Mouse (Mus musculus): ENCODE results near the gene Dner. TPM values are rescaled to one million over a fixed set of nuclear protein-coding genes. Genes with fewer than 3 reads are reported as not detected.

Gene Dner
- total and polyA plus RNA-seq, 3 experiments: 0.16 TPM; not detected in 2

DNA sequence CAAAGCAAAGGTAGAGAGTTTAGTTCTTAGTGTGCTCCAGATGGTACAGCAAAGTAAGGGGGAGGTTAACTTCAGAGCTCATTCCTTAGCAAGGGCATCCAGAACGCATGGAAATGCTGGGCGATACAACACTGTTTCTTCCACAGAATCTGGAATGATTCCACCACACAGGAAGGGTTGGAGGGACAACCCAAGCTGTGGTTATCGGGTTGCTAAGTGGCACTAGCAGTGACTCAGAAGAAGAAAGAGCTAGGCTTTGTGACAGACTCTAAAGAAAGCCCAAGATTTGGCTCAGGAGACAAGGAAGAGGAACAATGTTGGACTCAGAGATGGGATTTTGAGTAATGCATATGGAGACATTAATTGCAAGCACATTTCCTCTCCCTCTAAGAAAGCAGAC, 231.3 kb downstream of the Dner start:
- Histone ChIP-seq H3K36me3 (replicated peaks) (no peaks in the 10 kb centered on the region), H3K27me3 (ENCODE audit: insufficient read depth, low read length) (no peaks in the 10 kb centered on the region), H3K4me1 (ENCODE audit: insufficient read depth, low read depth, low read length) (no peaks in the 10 kb centered on the region), H3K9me3 (replicated peaks) (peaks cover 6% of the 10 kb centered on the region), H3K4me3 (ENCODE audit: low read depth, low read length) (no peak overlapping the region)
- no peak for ATAC-seq (ENCODE audit: extremely low read depth, insufficient number of reproducible peaks, low FRiP score, poor library complexity, severe bottlenecking)
- DNase-seq (ENCODE audit: low spot score): no peak
- no peak for TF ChIP-seq POLR2AphosphoS5 (IDR thresholded peaks at IDR 0.05; ENCODE audit: insufficient replicate concordance, low read depth, low read length)
- no peak for TF ChIP-seq GATA1 (IDR thresholded peaks at IDR 0.05; ENCODE audit: borderline replicate concordance, low read length)
- no peak for TF ChIP-seq GATA2 (IDR thresholded peaks at IDR 0.05; ENCODE audit: borderline replicate concordance, low read depth, low read length)
- no peak for TF ChIP-seq TAL1 (conservative IDR thresholded peaks at IDR 0.05; ENCODE audit: low read depth, low read length)
- no peak for TF ChIP-seq CTCF (IDR thresholded peaks at IDR 0.05; ENCODE audit: low read depth, low read length)

DNA sequence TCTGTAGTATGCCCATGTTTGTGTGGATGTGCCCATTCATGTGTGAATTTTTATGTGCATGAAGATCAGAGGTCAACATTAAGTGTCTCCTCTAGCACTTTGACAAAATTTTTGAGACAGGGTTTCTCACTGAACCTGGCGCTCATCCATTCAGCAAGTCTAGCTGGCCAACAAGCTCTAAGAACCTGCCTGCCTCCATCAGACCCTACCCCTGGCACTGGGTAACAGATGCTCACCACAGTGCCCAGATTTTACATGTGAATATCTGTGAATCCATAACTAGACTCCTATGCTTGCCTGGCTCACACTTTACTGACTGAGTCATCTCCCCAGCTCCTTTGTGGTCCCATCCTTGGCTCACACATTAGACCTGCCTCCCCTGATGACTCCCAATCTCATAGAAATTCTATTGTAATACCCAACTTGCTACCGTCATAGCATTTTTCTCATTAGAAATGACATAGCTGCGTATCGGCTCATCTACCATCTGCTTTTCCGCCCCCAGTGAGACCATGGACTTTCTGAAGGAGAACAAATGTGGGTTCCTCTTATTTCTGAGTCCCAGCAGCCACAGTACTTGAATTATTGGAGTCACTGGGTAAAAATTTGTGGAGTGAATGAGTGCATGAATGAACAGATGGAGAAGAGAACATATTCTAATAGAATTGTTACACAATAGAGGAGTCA, 231.9 kb downstream of the Dner start:
- peaks cover 6% of the 10 kb centered on the region for H3K9me3 ChIP-seq (replicated peaks)
- no peak overlapping the region for H3K4me3 ChIP-seq (ENCODE audit: low read depth, low read length)
- ATAC-seq (ENCODE audit: extremely low read depth, insufficient number of reproducible peaks, low FRiP score, poor library complexity, severe bottlenecking): no peak
- DNase-seq (ENCODE audit: low spot score): no peak
- TF ChIP-seq TAL1 (conservative IDR thresholded peaks at IDR 0.05; ENCODE audit: low read depth, low read length) (no peak), GATA1 (IDR thresholded peaks at IDR 0.05; ENCODE audit: borderline replicate concordance, low read length) (no peak), POLR2AphosphoS5 (IDR thresholded peaks at IDR 0.05; ENCODE audit: insufficient replicate concordance, low read depth, low read length) (no peak), GATA2 (IDR thresholded peaks at IDR 0.05; ENCODE audit: borderline replicate concordance, low read depth, low read length) (no peak), CTCF (IDR thresholded peaks at IDR 0.05; ENCODE audit: low read depth, low read length) (no peak)
- H3K36me3 ChIP-seq (replicated peaks): no peaks in the 10 kb centered on the region
- H3K4me1 ChIP-seq (ENCODE audit: insufficient read depth, low read depth, low read length): no peaks in the 10 kb centered on the region
- no peaks in the 10 kb centered on the region for H3K27me3 ChIP-seq (ENCODE audit: insufficient read depth, low read length)

DNA sequence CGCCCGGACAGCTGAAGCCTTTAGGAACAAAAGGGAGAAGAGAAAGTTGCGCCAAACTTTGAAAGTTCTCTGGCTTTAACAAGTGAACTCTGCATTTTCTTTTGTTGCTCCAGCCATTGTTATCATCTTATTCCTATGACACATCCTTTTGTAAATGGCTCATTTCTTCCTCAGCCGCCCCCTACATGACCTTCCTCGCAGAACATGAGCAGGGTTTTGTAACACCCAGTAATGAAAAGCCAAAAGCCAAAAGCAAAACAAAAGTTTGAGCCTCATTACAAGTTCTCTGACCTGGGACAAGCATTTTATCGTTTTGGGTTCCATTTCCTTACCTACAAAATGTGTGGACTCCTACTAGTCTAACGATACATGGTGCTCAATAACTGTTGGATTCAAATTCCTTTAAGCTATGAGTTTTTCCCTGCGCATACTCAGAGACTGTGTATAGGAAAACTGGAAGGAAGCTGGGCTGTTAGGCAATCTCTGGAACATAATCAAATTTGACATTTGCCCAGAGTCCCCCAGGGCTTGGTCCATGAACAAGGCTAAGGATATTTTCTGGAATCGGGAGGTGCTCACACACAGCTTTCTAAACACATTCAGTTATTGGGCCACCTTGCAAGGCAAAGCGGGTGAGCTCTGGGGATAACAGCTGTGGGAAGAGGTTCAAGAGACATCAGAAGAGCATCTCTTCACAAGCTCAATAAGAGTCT, 246.3 kb downstream of the Dner start:
- Histone ChIP-seq H3K9me3 (replicated peaks) (peaks cover 13% of the 10 kb centered on the region), H3K4me1 (ENCODE audit: insufficient read depth, low read depth, low read length) (no peaks in the 10 kb centered on the region), H3K36me3 (replicated peaks) (no peaks in the 10 kb centered on the region), H3K27me3 (ENCODE audit: insufficient read depth, low read length) (no peaks in the 10 kb centered on the region), H3K4me3 (ENCODE audit: low read depth, low read length) (no peak overlapping the region)
- TF ChIP-seq POLR2AphosphoS5 (IDR thresholded peaks at IDR 0.05; ENCODE audit: insufficient replicate concordance, low read depth, low read length): no peak
- DNase-seq (ENCODE audit: low spot score) (no peak), ATAC-seq (ENCODE audit: extremely low read depth, insufficient number of reproducible peaks, low FRiP score, poor library complexity, severe bottlenecking) (no peak)

DNA sequence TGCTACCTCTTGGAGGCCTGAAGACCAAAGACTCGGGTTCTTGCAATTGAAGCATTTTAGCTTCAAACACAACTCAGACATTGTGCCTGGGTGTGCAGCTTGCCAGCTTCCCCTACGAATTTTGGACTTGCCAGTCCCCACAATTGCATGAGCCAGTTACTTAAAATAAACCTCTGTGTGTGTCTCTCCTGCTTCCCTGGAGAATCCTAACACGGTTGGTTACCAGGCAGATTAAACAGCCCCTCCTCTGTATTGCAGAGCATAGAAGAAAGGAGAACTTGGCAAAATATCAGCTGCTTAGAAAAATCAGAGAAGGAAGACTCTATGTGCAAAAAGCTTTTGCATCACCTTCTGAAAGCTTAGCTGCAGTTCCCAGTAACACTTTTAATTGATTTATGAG, 252.4 kb downstream of the Dner start:
- no peaks in the 10 kb centered on the region for H3K27me3 ChIP-seq (ENCODE audit: insufficient read depth, low read length)
- ATAC-seq (ENCODE audit: extremely low read depth, insufficient number of reproducible peaks, low FRiP score, poor library complexity, severe bottlenecking) (no peak), DNase-seq (ENCODE audit: low spot score) (no peak)
- TF ChIP-seq CTCF (IDR thresholded peaks at IDR 0.05; ENCODE audit: low read depth, low read length) (no peak), POLR2AphosphoS5 (IDR thresholded peaks at IDR 0.05; ENCODE audit: insufficient replicate concordance, low read depth, low read length) (no peak), GATA1 (IDR thresholded peaks at IDR 0.05; ENCODE audit: borderline replicate concordance, low read length) (no peak), TAL1 (conservative IDR thresholded peaks at IDR 0.05; ENCODE audit: low read depth, low read length) (no peak), GATA2 (IDR thresholded peaks at IDR 0.05; ENCODE audit: borderline replicate concordance, low read depth, low read length) (no peak)
- H3K9me3 ChIP-seq (replicated peaks): peaks cover 31% of the 10 kb centered on the region
- H3K4me1 ChIP-seq (ENCODE audit: insufficient read depth, low read depth, low read length): no peaks in the 10 kb centered on the region
- no peaks in the 10 kb centered on the region for H3K36me3 ChIP-seq (replicated peaks)
- no peak overlapping the region for H3K4me3 ChIP-seq (ENCODE audit: low read depth, low read length)

DNA sequence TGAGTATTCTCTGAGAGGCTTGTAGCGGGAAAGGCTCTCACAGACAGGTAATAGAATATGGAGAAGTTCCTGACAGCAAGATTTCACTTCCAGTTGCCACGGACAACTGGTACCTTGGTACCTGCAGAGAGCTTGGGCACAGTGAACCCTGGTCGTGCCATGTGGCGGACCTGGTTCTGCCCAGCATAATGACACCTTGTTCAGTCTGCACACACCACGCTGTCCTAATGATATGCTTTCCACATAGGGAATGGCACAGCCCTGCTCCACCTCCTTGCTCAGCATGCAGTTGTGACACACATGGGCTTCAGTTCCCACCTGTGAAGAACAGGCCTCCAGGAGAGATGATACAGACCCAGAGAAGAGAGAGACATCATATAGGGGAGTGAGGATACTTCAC, 253.0 kb downstream of the Dner start:
- ATAC-seq (ENCODE audit: extremely low read depth, insufficient number of reproducible peaks, low FRiP score, poor library complexity, severe bottlenecking) (no peak), DNase-seq (ENCODE audit: low spot score) (no peak)
- no peak for TF ChIP-seq POLR2AphosphoS5 (IDR thresholded peaks at IDR 0.05; ENCODE audit: insufficient replicate concordance, low read depth, low read length)
- no peak for TF ChIP-seq GATA1 (IDR thresholded peaks at IDR 0.05; ENCODE audit: borderline replicate concordance, low read length)
- no peak for TF ChIP-seq CTCF (IDR thresholded peaks at IDR 0.05; ENCODE audit: low read depth, low read length)
- no peak for TF ChIP-seq TAL1 (conservative IDR thresholded peaks at IDR 0.05; ENCODE audit: low read depth, low read length)
- TF ChIP-seq GATA2 (IDR thresholded peaks at IDR 0.05; ENCODE audit: borderline replicate concordance, low read depth, low read length): no peak
- Histone ChIP-seq H3K4me3 (ENCODE audit: low read depth, low read length) (no peak overlapping the region), H3K27me3 (ENCODE audit: insufficient read depth, low read length) (no peaks in the 10 kb centered on the region), H3K4me1 (ENCODE audit: insufficient read depth, low read depth, low read length) (no peaks in the 10 kb centered on the region), H3K36me3 (replicated peaks) (no peaks in the 10 kb centered on the region), H3K9me3 (replicated peaks) (peaks cover 28% of the 10 kb centered on the region)

DNA sequence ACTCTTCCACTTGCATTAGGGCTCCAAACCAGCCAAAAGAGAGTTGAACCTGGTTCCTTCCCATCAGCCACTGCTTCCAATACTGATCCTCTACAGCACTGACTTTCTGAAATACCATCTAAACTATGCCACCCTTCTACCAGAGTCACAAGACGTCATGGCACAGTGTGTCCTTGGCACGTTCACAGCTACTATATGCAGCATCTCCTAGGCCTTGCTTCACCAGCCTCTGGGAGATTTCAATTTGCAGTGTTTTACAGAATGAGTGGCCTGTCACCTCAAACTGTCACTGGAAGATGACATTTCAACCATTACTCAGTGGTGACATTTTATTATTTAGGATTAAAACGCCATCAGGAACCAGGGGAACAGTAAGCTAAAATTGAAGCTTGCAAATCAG, 254.6 kb downstream of the Dner start:
- no peak overlapping the region for H3K4me3 ChIP-seq (ENCODE audit: low read depth, low read length)
- ATAC-seq (ENCODE audit: extremely low read depth, insufficient number of reproducible peaks, low FRiP score, poor library complexity, severe bottlenecking) (no peak), DNase-seq (ENCODE audit: low spot score) (no peak)
- H3K4me1 ChIP-seq (ENCODE audit: insufficient read depth, low read depth, low read length): no peaks in the 10 kb centered on the region
- peaks cover 25% of the 10 kb centered on the region for H3K9me3 ChIP-seq (replicated peaks)
- H3K27me3 ChIP-seq (ENCODE audit: insufficient read depth, low read length): no peaks in the 10 kb centered on the region
- H3K36me3 ChIP-seq (replicated peaks): no peaks in the 10 kb centered on the region
- TF ChIP-seq TAL1 (conservative IDR thresholded peaks at IDR 0.05; ENCODE audit: low read depth, low read length) (no peak), GATA2 (IDR thresholded peaks at IDR 0.05; ENCODE audit: borderline replicate concordance, low read depth, low read length) (no peak), GATA1 (IDR thresholded peaks at IDR 0.05; ENCODE audit: borderline replicate concordance, low read length) (no peak)

Measured in G1E (cell line).